Mouse (Mus musculus): ENCODE measurements around the gene Pdlim5. TPM values are rescaled to one million over a fixed set of nuclear protein-coding genes. Genes with fewer than 3 reads are reported as not detected.
A peak's percentile ranks its signal among the peaks of the same experiment; 100 is the strongest.

The Pdlim5 gene
- polyA plus RNA-seq, 1 experiment from 2014 or later, result 246 TPM

DNA sequence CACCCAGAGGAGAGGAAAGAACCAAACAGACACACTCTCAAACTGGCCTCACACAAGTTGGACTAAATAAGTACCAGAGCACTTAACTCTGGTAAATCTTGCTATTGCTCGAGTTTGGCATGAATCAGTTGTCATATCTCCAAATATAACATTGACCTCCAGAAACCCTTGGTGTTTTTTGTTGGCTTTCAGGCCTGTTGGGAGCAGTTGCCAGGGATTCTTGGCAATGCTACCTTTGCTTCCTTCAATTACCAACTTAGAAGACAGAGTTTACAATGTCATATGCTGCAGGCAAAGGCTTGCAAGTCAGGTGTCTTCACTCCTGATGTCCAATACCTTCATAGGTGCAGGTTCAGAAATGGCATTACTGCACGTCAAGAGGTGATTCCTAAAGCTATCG lies 26.0 kb upstream of the Pdlim5 start:
- no peak overlapping the region for H3K4me3 ChIP-seq (ENCODE audit: low read length)
- H3K27ac ChIP-seq (ENCODE audit: low read length), result 0 out of 2 replicates have a peak overlapping the region, but pooled peaks have one; percentile 41
- H3K4me2 ChIP-seq (ENCODE audit: low read depth, low read length), result no peak overlapping the region
- no peaks in the 10 kb centered on the region for H3K9me3 ChIP-seq (replicated peaks; ENCODE audit: control insufficient read depth, low read length)
- H3K27me3 ChIP-seq (ENCODE audit: control insufficient read depth, insufficient read depth, low read length), result no peaks in the 10 kb centered on the region
- WGBS, result 77% methylated on average over 3 of the region's 3 CpGs
- H3K36me3 ChIP-seq (ENCODE audit: control insufficient read depth, insufficient read depth), result no peaks in the 10 kb centered on the region
- no peak overlapping the region for H3K9ac ChIP-seq (ENCODE audit: low read length)
- H3K4me1 ChIP-seq (ENCODE audit: control insufficient read depth, insufficient read depth, low read length), result peaks cover 12% of the 10 kb centered on the region
- no peak for ATAC-seq (replicated peaks; ENCODE audit: extremely low read depth, insufficient read depth, low FRiP score)

DNA sequence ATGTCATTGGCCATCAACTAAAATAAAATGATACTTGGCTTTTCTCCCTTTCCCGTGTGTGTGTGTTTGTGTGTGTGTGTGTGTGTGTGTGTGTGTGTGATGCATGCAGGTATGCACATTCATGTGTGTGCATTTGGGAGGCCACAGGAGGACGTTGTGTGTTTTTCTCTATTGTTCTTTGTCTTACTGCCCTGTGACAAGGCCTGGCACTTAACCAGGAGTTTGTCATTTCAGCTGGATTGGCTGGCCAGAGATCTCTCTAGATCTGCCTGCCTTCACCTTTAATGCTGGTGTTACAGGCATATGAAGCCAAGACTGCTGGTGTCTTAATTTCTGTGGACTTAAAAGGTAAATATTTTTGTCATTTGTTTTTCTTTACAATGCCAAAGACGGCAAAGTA lies 22.5 kb upstream of the Pdlim5 start:
- H3K9ac ChIP-seq (ENCODE audit: low read length), result no peak overlapping the region
- 60% methylated on average over 3 of the region's 3 CpGs for WGBS
- H3K4me3 ChIP-seq (ENCODE audit: low read length), result no peak overlapping the region
- H3K4me1 ChIP-seq (ENCODE audit: control insufficient read depth, insufficient read depth, low read length), result peaks cover 10% of the 10 kb centered on the region
- H3K27me3 ChIP-seq (ENCODE audit: control insufficient read depth, insufficient read depth, low read length), result no peaks in the 10 kb centered on the region
- H3K36me3 ChIP-seq (ENCODE audit: control insufficient read depth, insufficient read depth), result no peaks in the 10 kb centered on the region
- no peak overlapping the region for H3K4me2 ChIP-seq (ENCODE audit: low read depth, low read length)
- ATAC-seq (replicated peaks; ENCODE audit: extremely low read depth, insufficient read depth, low FRiP score), result no peak
- H3K9me3 ChIP-seq (replicated peaks; ENCODE audit: control insufficient read depth, low read length), result no peaks in the 10 kb centered on the region
- no peak overlapping the region for H3K27ac ChIP-seq (ENCODE audit: low read length)

DNA sequence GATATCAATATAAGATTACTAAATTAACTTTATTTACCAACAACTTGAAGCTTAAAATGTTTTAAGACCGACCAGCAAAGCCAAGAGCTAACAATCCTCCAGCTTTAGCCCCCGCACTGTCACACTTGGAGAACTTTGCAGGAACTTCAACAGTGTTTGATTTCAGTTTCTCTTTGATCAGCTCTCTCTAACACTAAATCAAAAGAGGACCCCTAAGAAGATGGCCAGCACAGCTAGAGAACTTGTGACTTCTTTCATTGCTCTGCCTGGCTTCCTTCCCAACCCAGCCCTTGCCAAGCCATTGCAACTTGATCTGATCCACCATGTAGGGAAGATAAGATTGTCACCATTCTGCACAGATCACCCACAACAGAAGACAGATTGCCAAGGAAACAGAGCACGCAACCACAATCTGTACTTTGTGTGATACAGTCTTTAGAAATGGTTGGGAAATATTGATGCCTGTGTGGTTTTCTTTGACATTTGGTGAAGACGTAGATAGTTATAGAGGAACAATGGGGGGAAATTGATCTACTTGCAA lies 17.9 kb upstream of the Pdlim5 start:
- H3K36me3 ChIP-seq (ENCODE audit: control insufficient read depth, insufficient read depth), result no peaks in the 10 kb centered on the region
- no peak for ATAC-seq (replicated peaks; ENCODE audit: extremely low read depth, insufficient read depth, low FRiP score)
- H3K4me2 ChIP-seq (ENCODE audit: low read depth, low read length), result no peak overlapping the region
- no peak overlapping the region for H3K9ac ChIP-seq (ENCODE audit: low read length)
- H3K27ac ChIP-seq (ENCODE audit: low read length), result no peak overlapping the region
- WGBS, result 66% methylated on average over 4 of the region's 4 CpGs
- peaks cover 4% of the 10 kb centered on the region for H3K4me1 ChIP-seq (ENCODE audit: control insufficient read depth, insufficient read depth, low read length)
- no peak overlapping the region for H3K4me3 ChIP-seq (ENCODE audit: low read length)
- H3K27me3 ChIP-seq (ENCODE audit: control insufficient read depth, insufficient read depth, low read length), result no peaks in the 10 kb centered on the region
- no peaks in the 10 kb centered on the region for H3K9me3 ChIP-seq (replicated peaks; ENCODE audit: control insufficient read depth, low read length)

DNA sequence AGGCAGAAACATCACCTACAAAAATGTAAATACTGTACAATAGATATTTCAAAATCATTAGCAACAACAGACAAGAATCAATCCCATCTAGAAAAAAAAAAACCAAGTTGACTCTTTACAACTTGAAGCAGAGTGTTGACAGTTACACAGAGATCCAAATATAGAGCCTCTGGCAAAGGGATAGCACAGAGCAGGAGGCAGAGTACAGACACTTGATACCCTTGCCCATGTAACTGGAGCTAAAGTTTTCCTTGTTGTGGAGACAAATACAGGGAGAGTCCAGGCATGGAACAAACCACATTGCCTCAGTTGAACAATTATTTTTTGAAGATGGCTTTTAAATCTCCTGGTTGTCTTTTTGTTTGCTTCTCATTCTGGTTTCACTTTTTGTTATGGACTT lies 15.4 kb upstream of the Pdlim5 start:
- no peak overlapping the region for H3K9ac ChIP-seq (ENCODE audit: low read length)
- no peaks in the 10 kb centered on the region for H3K9me3 ChIP-seq (replicated peaks; ENCODE audit: control insufficient read depth, low read length)
- no peaks in the 10 kb centered on the region for H3K27me3 ChIP-seq (ENCODE audit: control insufficient read depth, insufficient read depth, low read length)
- no peak overlapping the region for H3K4me2 ChIP-seq (ENCODE audit: low read depth, low read length)
- no peak overlapping the region for H3K4me3 ChIP-seq (ENCODE audit: low read length)
- peaks cover 4% of the 10 kb centered on the region for H3K4me1 ChIP-seq (ENCODE audit: control insufficient read depth, insufficient read depth, low read length)
- peak overlapping the region; percentile 47; the same call in 1 of the 2 replicates for H3K27ac ChIP-seq (ENCODE audit: low read length)
- H3K36me3 ChIP-seq (ENCODE audit: control insufficient read depth, insufficient read depth), result no peaks in the 10 kb centered on the region
- peak; percentile 89 for ATAC-seq (replicated peaks; ENCODE audit: extremely low read depth, insufficient read depth, low FRiP score)

DNA sequence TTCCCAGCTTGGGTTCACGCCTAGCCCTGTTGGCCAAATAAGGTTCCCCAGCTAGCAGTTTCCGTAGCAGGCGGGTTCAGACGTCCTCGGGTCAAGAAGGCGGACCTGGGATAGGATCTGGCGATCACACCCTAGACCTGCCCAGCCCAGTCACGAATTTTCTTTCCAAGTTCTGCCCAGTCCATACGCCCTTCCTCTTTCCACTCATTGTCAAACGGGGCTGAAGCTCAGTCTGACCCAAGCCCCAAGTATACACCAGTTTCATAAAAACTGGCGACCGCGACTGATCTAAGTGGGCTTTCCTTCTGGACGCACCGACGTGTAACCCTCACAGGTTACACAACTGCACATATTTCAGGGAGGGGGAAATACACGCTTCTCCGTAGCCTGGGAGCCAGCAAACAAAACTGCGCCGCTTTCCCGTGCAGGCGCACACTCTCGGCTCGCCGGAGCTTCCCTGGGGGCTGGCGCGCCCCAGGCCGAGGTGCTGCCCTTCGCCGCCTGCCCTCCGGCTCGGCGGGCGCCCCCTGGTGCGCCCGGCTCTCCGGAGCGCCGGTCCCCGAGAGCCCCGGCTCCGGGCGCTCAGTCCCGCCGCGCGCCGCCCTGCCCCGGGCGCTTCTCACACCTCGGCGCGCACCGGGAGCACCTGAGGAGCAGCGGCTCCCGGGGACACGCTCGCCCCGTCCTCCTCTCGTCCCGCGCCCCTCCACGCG lies 544 bp downstream of the Pdlim5 start:
- H3K36me3 ChIP-seq (ENCODE audit: control insufficient read depth, insufficient read depth), result no peaks in the 10 kb centered on the region
- no peaks in the 10 kb centered on the region for H3K9me3 ChIP-seq (replicated peaks; ENCODE audit: control insufficient read depth, low read length)
- H3K4me3 ChIP-seq (ENCODE audit: low read length), result peak overlapping the region; percentile 70
- H3K27me3 ChIP-seq (ENCODE audit: control insufficient read depth, insufficient read depth, low read length), result no peaks in the 10 kb centered on the region
- under 1% methylated on average over 61 of the region's 64 CpGs for WGBS
- peak overlapping the region; percentile 96 for H3K9ac ChIP-seq (ENCODE audit: low read length)
- peak; percentile 47 for ATAC-seq (replicated peaks; ENCODE audit: extremely low read depth, insufficient read depth, low FRiP score)
- peaks cover 6% of the 10 kb centered on the region; the same call in 1 of the 2 replicates for H3K4me1 ChIP-seq (ENCODE audit: control insufficient read depth, insufficient read depth, low read length)
- H3K27ac ChIP-seq (ENCODE audit: low read length), result peak overlapping the region; percentile 97
- H3K4me2 ChIP-seq (ENCODE audit: low read depth, low read length), result peak overlapping the region; percentile 74

DNA sequence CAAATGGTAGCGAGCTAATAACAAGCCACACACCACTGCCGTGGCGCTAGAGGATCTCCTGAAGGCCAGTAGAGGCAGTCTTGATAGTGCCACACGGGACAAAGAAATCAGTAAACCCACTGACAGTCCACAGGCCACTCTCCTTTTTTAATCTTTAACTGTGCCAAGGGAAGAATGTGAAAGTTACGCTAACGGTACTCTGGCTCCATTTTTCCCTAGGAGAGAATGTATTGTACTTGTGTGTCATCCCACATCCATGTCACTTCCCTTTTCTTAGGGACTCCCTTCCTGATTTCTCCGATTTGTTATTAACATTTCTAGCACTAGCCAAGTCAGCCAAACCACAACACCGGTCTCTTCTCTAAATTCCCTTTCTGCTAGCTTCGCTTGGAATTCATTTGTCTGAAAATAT lies 1.5 kb downstream of the Pdlim5 start:
- H3K4me2 ChIP-seq (ENCODE audit: low read depth, low read length), result peak overlapping the region; percentile 74
- peak overlapping the region; percentile 96 for H3K9ac ChIP-seq (ENCODE audit: low read length)
- ATAC-seq (replicated peaks; ENCODE audit: extremely low read depth, insufficient read depth, low FRiP score), result no peak
- no peaks in the 10 kb centered on the region for H3K27me3 ChIP-seq (ENCODE audit: control insufficient read depth, insufficient read depth, low read length)
- H3K9me3 ChIP-seq (replicated peaks; ENCODE audit: control insufficient read depth, low read length), result no peaks in the 10 kb centered on the region
- 9% methylated on average over 9 of the region's 9 CpGs for WGBS
- peaks cover 6% of the 10 kb centered on the region; the same call in 1 of the 2 replicates for H3K4me1 ChIP-seq (ENCODE audit: control insufficient read depth, insufficient read depth, low read length)
- peak overlapping the region; percentile 70 for H3K4me3 ChIP-seq (ENCODE audit: low read length)
- no peaks in the 10 kb centered on the region for H3K36me3 ChIP-seq (ENCODE audit: control insufficient read depth, insufficient read depth)
- peak overlapping the region; percentile 97 for H3K27ac ChIP-seq (ENCODE audit: low read length)

DNA sequence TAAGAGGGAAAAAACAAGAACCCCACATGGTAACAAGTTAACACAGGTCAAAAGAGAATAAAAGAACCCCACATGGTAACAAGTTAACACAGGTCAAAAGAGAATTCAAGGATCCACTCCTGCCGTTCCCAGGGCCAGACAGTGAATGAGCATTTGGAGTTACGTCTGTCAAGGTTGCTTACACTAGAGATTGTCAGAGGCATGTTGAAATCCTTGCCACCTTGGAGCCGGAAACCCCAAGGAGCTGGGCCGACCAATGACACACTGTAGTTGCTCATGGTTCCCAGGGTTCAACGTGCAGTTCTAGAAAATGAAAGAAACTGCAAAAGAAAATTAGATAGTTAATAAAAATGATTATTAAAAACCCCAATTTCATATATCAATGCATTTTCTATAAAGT lies 4.0 kb downstream of the Pdlim5 start:
- Histone ChIP-seq H3K4me3 (ENCODE audit: low read length) (no peak overlapping the region; the same call in 1 of the 2 replicates), H3K9me3 (replicated peaks; ENCODE audit: control insufficient read depth, low read length) (no peaks in the 10 kb centered on the region), H3K4me1 (ENCODE audit: control insufficient read depth, insufficient read depth, low read length) (peaks cover 17% of the 10 kb centered on the region), H3K4me2 (ENCODE audit: low read depth, low read length) (no peak overlapping the region; the same call in 1 of the 2 replicates), H3K27ac (ENCODE audit: low read length) (peak overlapping the region; percentile 83), H3K27me3 (ENCODE audit: control insufficient read depth, insufficient read depth, low read length) (no peaks in the 10 kb centered on the region), H3K36me3 (ENCODE audit: control insufficient read depth, insufficient read depth) (no peaks in the 10 kb centered on the region), H3K9ac (ENCODE audit: low read length) (no peak overlapping the region; the same call in 1 of the 2 replicates)
- ATAC-seq (replicated peaks; ENCODE audit: extremely low read depth, insufficient read depth, low FRiP score), result no peak
- WGBS, result 52% methylated on average over 5 of the region's 5 CpGs

DNA sequence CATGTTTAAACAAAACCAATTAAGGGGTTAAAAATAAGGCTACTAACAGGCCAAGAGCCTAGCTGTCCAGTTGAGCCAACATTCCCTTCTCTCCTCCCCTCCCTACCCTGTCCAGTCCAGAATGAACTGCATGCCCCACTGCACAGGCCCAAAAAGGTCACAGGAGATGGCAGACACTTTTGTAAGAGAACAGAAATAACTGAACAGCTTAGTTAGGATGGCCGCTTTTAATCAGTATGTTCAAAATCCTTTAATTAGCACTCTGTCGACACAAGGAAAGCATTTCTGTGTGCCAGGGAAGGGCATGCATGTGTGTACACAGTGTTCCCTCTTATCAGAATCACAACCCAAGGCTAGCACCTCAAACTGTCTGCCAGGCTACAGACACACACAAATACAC lies 5.2 kb downstream of the Pdlim5 start:
- no peaks in the 10 kb centered on the region for H3K36me3 ChIP-seq (ENCODE audit: control insufficient read depth, insufficient read depth)
- H3K4me1 ChIP-seq (ENCODE audit: control insufficient read depth, insufficient read depth, low read length), result peaks cover 17% of the 10 kb centered on the region
- no peak overlapping the region for H3K4me3 ChIP-seq (ENCODE audit: low read length)
- H3K4me2 ChIP-seq (ENCODE audit: low read depth, low read length), result no peak overlapping the region
- H3K27ac ChIP-seq (ENCODE audit: low read length), result peak overlapping the region; percentile 83
- no peaks in the 10 kb centered on the region for H3K27me3 ChIP-seq (ENCODE audit: control insufficient read depth, insufficient read depth, low read length)
- no peaks in the 10 kb centered on the region for H3K9me3 ChIP-seq (replicated peaks; ENCODE audit: control insufficient read depth, low read length)
- 40% methylated on average over 2 of the region's 2 CpGs for WGBS
- peak; percentile 74 for ATAC-seq (replicated peaks; ENCODE audit: extremely low read depth, insufficient read depth, low FRiP score)
- H3K9ac ChIP-seq (ENCODE audit: low read length), result no peak overlapping the region; the same call in 1 of the 2 replicates

DNA sequence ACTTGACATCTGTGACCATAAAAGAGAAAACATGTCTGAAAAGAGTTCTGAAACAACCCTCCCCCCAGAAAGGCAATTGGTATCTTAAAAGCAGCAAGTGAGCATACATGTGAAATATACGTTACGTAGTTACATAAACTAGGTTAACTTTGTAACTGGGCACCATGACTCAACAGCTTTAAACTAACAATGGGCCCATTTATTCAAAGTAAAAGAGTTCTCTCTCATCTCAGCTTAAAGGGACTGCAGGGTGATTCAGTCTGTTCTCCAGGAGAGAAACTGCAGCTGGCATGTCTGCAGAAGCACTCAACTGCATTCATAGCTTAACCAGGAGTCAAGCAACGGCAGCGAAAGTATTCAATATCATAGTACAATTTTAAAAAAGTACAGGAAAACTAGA lies 7.3 kb downstream of the Pdlim5 start:
- peak overlapping the region; percentile 23; the same call in 1 of the 2 replicates for H3K4me2 ChIP-seq (ENCODE audit: low read depth, low read length)
- no peak for ATAC-seq (replicated peaks; ENCODE audit: extremely low read depth, insufficient read depth, low FRiP score)
- 62% methylated on average over 4 of the region's 4 CpGs for WGBS
- no peak overlapping the region for H3K4me3 ChIP-seq (ENCODE audit: low read length)
- peaks cover 17% of the 10 kb centered on the region for H3K4me1 ChIP-seq (ENCODE audit: control insufficient read depth, insufficient read depth, low read length)
- H3K36me3 ChIP-seq (ENCODE audit: control insufficient read depth, insufficient read depth), result peaks cover 3% of the 10 kb centered on the region; the same call in 1 of the 2 replicates
- H3K27me3 ChIP-seq (ENCODE audit: control insufficient read depth, insufficient read depth, low read length), result no peaks in the 10 kb centered on the region
- no peaks in the 10 kb centered on the region for H3K9me3 ChIP-seq (replicated peaks; ENCODE audit: control insufficient read depth, low read length)
- peak overlapping the region; percentile 21; the same call in 1 of the 2 replicates for H3K9ac ChIP-seq (ENCODE audit: low read length)
- no peak overlapping the region; the same call in 1 of the 2 replicates for H3K27ac ChIP-seq (ENCODE audit: low read length)

Data from heart, embryonic 16.5 days (tissue).